Mouse (Mus musculus): ENCODE measurements around the gene Scnn1a. TPM values are rescaled to one million over a fixed set of nuclear protein-coding genes. Genes with fewer than 3 reads are reported as not detected.

Scnn1a gene
- total RNA-seq, 2 experiments from 2014 or later = 1.1 to 1.5 TPM

DNA sequence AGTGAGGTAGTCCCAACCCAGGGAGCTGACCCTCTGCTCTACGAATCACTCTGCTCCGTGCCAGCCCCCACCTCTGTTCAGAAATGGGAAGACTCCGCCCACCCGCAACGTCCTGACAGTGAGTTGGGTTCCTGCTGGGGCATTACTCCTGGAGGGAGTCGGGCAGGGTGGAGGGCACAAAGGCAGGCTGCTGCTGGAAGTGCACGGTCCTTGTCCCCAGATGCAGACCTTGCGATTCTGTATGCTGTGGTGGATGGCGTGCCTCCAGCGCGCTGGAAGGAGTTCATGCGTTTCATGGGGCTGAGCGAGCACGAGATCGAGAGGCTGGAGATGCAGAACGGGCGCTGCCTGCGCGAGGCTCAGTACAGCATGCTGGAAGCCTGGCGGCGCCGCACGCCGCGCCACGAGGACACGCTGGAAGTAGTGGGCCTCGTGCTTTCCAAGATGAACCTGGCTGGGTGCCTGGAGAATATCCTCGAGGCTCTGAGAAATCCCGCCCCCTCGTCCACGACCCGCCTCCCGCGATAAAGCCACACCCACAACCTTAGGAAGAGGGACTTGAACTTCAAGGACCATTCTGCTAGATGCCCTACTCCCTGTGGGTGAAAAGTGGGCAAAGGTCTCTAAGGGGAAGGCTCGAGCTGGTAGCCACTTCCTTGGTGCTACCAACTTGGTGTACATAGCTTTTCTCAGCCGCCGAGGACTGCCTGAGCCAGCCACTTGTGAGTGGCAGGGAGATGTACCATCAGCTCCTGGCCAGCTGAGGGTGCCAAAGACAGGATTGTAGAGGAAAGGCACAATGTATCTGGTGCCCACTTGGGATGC, 41.2 kb downstream of the Scnn1a start:
- peak; percentile 63 to 72 for DNase-seq

DNA sequence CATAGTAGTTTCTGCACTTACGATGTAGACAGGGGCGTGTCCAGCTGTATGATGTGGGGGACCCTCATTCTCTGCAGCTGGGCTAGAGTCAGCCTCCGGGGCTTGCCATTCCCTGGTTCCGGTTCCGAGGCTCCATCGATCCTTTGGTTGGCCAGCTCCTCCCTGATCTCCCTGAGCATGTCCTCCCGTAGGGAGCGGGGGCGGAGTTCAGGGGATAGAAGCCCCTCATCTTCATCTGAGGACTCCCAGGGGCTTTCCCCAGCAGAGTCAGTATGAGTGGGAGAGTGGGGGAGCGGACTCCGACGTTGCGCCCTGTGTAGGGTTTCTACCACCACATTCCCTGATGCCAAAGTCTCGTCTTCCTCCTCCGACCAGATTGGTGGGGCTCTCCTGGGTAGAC, 42.6 kb downstream of the Scnn1a start:
- no peak for DNase-seq

DNA sequence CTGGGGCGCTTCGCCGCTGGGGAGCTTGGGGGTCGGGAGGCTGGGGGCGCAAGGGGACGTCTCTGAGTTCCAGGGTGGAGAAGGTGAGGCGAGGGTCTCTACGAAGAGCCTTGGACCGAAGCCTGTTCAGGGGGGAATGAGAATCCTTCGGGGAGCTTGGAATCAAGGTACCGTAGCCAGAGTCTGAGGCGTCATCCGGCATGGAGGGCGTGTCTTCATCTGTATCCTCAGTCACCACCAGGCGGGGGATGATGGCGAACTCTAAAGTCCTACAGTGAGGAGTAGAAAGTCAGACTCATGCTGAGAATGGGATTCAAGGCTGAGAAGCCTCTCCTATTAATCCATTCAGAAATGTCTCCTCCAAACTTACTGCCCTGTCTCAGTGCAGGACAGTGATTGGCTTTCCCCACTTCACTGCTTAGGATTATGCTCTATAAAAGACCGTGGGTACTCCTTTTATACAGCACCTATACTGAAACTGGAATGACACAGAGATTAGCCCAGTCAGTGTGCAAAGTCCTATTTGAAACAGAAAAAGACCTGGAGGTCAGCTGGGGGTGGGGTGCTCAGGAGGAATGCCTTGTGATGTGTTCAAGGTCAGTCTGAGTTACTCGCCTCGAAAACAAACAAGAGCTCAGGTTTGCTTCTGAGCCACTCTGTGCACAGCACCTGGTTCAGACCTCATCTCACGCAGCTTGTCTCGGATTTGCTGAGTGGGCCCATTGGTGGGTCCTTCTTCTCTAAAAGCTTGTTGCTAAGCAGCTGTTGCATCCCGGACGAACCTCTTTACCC, 43.2 kb downstream of the Scnn1a start:
- DNase-seq = peak in 1 of 2 experiments; percentile 65

DNA sequence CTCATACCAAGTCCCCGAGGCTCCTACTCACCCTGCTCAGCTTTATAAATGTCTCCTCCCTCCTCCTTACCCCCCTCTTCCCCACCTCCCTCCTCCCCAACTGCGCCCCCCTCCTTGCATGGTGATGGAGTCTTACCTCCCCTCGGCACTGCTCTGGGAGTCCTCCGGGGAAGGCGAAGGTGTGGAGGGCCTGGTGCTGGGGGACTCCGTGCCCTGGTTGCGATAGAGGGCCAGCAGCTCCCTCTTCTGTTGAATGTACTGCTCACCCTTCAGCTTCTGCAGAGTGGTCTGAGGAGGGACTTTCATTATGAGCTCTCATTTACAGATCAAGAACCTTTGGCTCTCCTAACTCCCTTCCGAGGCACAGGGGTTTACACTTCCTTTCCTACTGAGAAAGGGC, 44.0 kb downstream of the Scnn1a start:
- DNase-seq = peak in 1 of 2 experiments; percentile 66

DNA sequence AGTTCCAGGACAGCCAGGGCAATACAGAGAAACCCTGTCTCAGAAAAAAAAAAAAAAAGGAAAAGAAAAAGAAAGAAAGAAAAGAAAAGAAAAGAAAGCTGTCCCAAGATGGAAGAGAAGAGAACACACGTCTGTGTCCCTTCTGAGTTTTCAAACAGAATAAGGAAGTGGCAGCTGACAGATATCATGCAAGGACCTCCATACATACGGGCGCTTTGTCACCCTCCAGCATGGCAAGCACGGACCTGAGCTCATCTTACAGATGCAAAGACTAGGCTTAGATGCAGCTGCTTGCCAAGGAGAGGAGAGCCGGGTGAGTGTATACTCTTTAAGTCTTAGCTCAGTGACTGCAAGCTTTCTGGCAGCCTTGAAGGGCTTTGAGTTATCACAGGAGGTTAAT, 45.1 kb downstream of the Scnn1a start:
- no peak for DNase-seq

DNA sequence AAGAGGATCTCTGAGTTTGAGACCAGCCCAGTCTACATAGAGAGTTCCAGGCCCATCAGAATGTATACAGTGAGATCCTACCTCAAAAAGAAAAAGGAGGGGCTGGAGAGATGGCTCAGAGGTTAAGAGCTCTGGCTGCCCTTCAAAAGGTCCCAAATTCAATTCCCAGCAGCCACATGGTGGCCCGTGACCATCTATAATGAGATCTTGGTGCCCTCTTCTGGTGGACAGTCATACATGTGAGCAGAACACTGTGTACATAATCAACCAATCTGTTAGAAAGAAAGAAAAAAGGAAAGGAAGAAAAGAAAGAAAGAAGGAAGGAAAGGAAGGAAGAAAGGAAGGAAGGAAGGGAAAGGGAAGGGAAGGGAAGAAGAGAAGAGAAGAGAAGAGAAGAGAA, 45.7 kb downstream of the Scnn1a start:
- no peak for DNase-seq

DNA sequence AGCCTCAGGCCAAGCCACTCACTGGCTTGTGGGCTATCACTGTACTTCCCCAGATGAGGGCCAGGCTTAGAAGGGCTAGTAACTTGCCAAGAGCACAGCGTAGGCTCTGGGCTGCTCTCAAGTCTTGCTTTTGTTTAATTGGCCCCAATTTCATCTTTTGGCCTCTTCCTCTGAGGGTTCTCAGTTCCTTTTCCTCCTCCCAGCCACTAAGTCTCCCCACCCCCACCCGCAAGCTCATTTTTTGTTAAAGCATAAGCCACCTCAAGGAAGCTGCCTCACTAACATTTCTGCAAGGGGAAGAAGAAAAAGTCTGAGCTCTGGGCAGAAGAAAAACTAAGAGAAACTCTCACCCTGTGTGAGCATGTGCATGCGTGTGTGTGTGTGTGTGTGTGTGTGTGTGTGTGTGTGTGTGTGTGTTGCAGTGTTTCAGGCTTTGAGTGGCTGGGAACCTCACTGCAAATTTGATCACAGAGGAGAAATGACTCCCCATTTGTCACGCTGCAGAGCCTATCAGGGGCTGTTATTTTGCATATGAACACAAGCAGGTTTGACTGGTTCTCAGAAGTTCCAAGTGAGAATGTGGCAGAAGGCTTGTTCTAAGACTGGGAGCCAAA, 47.4 kb downstream of the Scnn1a start:
- DNase-seq = no peak

DNA sequence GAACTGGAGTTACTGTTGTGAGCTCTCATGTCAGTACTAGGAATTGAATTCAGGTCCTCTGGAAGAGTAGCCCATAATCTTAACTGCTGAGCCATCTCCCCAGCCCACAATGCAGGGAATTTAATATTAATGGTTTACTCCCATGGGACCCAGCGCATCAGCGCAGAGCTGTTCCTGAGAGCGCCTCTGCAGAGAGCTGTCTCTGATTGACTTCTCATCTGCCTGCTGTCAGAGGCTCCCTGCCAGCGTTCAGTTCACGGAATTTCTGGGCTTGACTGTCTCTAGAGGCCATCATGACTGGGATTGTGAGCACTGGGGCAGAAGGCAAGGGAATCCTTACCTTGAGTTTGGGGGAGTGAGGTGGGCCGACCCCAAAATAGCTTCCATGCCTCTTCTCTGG, 56.6 kb downstream of the Scnn1a start:
- no peak for DNase-seq

DNA sequence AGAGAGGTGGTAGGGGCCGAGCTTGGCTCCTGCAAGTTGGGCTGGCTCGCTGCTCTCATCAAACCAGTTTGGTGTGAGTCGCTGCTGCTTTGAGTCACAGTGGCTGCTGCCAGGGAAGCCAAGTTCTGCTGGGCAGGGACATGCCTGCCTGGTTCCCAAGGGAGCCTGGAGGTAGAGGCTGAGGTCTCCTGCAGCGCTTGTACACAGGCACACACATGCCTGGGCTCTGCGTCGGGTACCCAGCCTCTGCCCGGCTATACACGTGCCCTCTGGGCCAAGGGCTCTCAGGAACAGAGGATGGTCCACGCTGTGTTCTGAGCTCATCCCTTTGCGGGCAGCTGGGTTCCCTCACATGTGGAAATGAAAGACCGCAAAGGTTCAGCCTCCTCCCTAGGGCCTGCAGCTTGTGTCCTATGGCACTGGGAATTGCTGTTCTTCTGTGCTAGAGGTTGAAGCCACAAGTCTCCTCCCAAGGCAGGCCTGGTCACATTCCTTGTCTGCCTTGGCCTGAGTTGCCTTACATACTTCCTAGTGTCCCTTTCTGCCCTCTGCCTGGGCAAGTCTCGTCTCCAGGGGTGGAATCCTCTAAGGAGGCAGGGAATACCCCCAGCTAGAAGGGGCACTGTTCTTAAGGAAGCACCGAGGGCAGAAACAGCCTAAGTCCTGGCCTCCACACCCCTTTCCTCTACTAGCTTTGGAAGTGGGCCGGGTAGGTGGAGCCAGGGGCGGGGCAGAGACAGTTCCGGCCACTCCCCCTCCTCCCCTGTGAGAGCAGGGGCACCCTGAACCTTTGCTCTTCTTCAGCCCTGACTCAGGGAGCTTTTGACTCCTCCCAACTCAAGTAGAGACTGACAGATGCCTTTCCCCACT, 57.4 kb downstream of the Scnn1a start:
- peak; percentile 81 to 88 for DNase-seq

DNA sequence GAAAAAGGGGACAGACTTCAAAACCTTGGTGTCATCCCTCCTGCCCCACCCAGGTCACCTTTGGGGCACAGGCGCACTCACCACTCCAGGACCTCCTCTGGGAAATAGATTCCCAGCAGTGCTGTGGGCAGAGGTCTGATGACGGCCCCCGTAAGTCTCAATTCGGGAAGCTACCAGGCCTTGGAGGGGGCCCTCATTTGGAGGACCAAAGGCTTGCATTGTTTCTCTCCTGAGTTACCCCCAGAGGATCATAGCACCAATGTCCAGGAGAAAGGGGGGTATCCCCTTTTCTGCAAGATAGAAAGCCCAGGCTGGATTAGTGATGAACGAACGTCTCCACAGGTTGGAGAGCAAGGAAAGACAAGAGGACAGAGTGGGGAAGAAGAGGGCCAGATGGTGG, 58.2 kb downstream of the Scnn1a start:
- DNase-seq = no peak

DNA sequence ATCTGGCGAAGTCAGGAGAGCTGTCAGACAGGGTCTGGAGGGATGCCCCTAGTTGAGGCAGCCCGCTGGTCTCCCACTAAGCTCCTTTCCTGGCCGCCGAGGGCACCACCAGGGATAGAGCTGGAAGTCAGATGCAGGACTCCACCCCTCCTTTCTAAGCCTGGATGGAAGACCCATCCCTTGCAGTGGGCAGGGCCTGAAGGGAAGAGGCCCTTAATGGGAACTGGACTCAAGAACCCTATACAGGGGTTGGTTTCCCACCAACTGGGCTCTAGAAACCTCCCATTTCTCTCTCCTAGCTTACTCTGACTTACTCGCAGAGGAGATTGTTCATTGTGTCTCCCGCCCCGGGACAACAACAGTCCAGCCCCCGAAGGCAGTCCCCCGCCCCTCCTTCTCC, 59.3 kb downstream of the Scnn1a start:
- DNase-seq = no peak

DNA sequence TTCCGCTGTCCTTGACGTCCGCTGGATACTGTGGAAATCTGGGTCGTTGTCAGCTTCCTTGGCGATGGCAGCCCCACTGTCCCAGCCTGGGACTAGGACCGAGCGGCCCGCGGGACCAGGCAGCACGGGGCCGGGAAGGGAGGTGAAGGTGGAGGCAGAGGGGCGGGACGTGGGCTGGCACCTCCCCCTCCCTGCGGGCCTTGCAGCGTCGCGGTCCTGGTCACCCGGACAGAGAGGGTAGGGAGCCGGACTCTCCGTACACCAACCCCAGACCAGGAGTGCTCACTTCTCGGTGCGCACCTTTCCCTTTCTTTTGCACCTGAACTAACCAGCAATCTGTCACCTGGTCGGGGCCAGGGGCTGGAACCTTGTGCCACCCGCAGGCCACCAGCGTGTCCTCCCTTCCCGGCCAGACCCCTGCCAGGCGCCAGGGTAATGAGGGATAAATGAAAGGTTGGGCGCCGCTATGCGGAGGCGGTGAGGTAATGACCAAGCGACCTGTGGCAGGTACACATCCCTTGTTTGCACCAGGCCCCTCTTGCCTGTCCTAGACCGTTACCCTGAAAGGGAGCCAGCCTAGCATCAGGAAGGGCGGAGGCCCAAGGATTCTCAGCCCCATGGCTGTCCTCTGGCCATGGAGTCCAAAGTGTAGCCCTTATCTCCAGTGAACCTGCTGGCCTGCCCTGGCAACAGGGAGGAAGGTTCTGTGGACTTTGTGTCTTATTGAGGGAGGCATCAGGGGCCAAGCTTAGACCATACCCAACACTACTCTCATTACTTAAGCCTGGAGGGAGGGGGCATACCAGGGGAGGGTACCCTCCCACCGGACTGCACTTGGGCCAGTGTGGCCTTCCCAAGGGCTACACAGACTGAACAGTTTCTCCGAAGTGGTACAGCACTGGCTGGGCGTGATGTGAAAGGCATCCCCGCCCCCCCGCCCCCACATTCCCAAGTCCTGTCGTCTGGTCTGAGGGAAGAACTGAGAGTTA, 60.2 kb downstream of the Scnn1a start, which contains the start of gene Plekhg6:
Plekhg6 (minus strand) TSS at position 422 of the 989 bp plus-strand sequence.
- DNase-seq = peak; percentile 60 to 66

DNA sequence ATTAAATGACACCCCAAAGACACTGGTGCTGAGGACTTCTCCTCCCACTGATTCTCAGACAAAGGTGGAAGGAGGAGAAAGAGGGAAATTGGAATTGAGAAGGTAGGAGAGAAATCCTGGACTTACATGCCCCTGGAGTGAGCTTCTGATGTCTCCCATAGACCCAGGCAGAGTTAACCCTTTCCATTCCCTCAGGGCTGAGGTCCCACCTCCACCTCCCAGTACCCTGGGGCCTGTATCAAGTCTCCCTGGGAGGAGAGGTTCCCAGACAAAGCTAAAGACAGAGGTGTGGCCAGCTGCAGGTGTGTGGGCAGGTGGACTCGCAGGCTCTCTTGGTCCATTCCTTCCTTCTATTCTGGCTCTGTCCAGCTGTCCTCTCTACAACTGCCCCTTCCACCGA, 61.6 kb downstream of the Scnn1a start:
- no peak for DNase-seq

DNA sequence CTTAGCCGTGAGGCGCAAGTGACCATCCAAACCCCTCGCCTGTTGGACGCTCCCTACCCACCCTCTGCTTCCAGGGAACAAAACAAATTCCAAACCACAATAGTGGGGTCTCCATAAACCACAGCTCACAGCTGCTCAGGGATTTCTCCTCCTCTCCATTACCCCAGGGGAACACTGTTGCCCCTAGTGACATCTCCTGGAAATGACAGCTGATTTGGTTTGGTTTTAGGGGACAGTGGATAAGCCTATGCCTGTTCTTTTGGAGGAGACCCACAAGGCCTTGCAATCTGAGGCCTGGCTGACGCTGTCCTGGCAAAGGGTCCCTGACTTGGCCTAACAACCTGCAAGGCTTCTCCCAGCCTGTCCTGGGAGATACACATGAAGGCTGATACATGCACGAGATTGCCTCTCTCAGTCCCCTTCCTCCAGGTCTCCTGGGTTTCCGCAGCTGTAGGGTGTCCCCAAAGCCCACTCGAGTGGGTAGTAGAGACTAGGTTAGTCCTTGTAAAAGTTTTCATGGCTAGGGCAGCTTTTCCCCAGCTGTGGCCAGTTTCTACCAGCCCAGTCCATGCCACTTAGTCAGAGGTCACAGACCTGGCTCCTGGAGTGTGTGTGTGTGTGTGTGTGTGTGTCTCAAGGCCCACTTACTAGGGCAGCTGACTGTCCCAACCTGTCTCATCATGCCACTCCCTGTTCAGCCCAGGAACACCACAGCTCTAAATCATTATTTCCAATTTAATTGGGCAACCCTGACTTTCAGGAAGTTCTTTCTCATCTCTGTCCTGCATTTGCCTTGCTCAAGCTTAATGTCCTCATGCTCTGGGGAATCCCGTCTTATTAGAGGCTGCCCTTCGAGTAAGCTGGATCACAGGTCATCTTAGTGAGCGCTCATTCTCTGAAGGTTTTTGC, 64.9 kb downstream of the Scnn1a start:
- DNase-seq = no peak

DNA sequence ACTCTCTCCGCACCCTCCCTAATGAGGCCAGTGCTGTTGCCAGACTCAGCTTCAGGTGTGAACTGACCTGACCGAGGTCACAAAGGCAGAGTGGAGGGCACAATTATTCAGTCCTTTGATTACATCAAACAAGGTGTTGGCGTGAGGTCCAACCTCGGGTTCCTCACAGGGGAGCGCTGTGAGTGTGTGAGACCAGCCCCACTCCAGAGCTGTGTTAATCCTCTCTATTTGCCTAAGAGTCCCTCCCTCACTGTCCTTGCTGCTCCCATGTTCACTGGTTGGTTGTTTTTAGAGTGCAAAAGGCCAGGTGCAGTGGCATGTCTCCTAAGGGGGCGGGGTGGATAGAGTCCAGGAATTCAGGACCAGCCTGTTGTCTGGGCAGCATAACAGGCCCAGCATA, 65.6 kb downstream of the Scnn1a start:
- DNase-seq = no peak

DNA sequence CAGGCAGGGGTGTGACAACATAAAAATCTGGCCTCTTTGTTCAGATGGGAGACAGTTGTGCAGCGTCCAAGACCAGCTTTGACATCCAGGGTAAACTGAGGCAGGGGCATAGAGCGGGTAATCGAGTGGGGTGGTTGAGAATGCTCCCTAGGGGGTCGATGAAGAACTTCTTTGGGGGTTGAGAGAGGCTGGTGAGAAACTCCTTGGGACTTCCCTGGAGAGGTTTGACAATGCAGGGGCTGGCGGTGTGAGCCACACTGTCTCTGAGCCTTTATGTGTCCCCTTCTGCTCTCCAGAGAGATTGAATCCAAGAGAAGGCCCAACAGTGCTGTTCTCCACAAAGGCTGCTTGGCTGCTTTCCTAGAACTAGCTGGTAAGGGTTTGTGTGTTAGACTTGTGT, 69.4 kb downstream of the Scnn1a start:
- no peak for DNase-seq

Measured in adrenal gland, postnatal 36 days (tissue).